Mouse (Mus musculus) lung, postnatal 0 days (tissue): ENCODE data around the gene Nhlrc2. TPM values are rescaled to one million over a fixed set of nuclear protein-coding genes. Genes with fewer than 3 reads are reported as not detected.

Source experiments
- ATAC-seq: fragments of 200-750 bp; cut with Nextera tagmentation; 2 replicates; pipeline ENCODE4 v1.8.0; 2017; ENCODE audit warnings: moderate library complexity
- DNase-seq: peaks from one replicate; pipeline ENCODE4 v3.0.0-alpha.2; 2016; ENCODE audit warnings: low spot score
- H3K27ac ChIP-seq: fragments of 300-500 bp; sonication (generic); 2 replicates; pipeline ENCODE4 v1.5.1; 2014; ENCODE audit warnings: antibody characterized with exemption, mild to moderate bottlenecking, low read length, mixed read lengths
- H3K27me3 ChIP-seq: fragments of 300-500 bp; sonication (generic); replicated peaks from 2 replicates; pipeline ENCODE4 v1.6.1; 2014; ENCODE audit warnings: low read length, mixed read lengths; ENCODE audit not compliant: insufficient read depth
- H3K36me3 ChIP-seq: fragments of 300-500 bp; sonication (generic); 2 replicates; pipeline ENCODE4 v1.6.1; 2014; ENCODE audit warnings: low read length, mixed read lengths; ENCODE audit not compliant: insufficient read depth
- H3K4me1 ChIP-seq: fragments of 300-500 bp; sonication (generic); 2 replicates; pipeline ENCODE4 v1.6.1; 2014; ENCODE audit warnings: antibody characterized with exemption, low read depth, low read length, mixed read lengths; ENCODE audit not compliant: insufficient read depth
- H3K4me2 ChIP-seq: fragments of 300-500 bp; sonication (generic); replicated peaks from 2 replicates; pipeline ENCODE4 v1.6.1; 2014; ENCODE audit warnings: low read depth, mild to moderate bottlenecking, low read length, moderate library complexity, mixed read lengths
- H3K4me3 ChIP-seq: fragments of 300-500 bp; sonication (generic); 2 replicates; pipeline ENCODE4 v1.5.1; 2014; ENCODE audit warnings: low read depth, low read length
- H3K9ac ChIP-seq: fragments of 300-500 bp; sonication (generic); replicated peaks from 2 replicates; pipeline ENCODE4 v1.6.1; 2014; ENCODE audit warnings: low read depth, mild to moderate bottlenecking
- H3K9me3 ChIP-seq: fragments of 300-500 bp; sonication (generic); 2 replicates; pipeline ENCODE4 v1.6.1; 2016; ENCODE audit warnings: low read length, mixed read lengths
- CTCF ChIP-seq: IDR thresholded peaks from 2 replicates; pipeline ENCODE4 v1.5.1; 2016; ENCODE audit warnings: antibody characterized with exemption, mild to moderate bottlenecking
- EP300 ChIP-seq: IDR thresholded peaks from 2 replicates; pipeline ENCODE4 v1.6.1; 2016; ENCODE audit warnings: antibody characterized with exemption, mild to moderate bottlenecking, control low read depth
- WGBS: fragments of 180-500 bp; shearing (Covaris S2); extraction: QIAGEN DNeasy Blood & Tissue Kit; methylation state at CpG from one replicate; pipeline ENCODE4 v1.1.7; 2014; 5-methylcytosine and 5-hydroxymethylcytosine counted together
- polyA plus RNA-seq: library from polyadenylated mRNA; unstranded; fragments of >200 nt; fragmentation: Nextera tagmentation; extraction: Ambion mirVana; gene quantifications from 2 replicates; pipeline ENCODE4 v1.2.1, GENCODE M21; 2015

Gene Nhlrc2
- polyA plus RNA-seq, 1 experiment from 2014 or later, result 15.4 TPM

DNA sequence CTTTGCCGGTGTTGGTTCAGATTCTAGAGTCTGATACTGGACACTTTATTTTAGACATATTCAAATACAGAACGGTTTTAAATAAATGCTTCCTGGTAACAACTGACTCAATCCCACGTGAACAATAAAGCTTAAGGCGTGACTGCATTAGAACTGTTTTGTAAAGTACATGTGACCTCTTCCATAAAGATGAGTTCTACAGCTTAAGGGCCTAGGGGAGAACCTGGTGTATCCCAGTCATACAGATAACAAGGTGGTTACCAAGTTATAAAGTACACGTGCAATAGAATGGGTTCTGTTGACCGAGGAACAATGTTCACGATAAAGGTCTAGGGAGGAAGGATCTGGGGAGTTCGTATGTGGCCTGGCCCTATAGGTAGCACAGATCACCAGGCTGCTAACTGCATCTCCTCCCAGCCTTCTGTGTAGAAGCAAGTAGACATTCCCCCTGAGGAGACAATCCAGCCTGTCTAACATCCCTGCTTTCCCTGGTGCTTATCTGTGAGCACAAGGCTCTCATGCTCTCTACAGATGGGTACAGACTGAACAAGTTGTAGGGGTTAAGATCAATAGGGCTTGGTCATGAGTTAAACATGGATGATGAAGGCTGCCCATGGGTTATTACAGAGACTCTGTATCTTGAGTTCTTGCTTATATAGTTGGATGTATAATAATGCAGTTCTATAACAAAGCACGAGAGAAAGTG, 14.5 kb downstream of the Nhlrc2 start:
- Histone ChIP-seq H3K27ac (no peak overlapping the region), H3K4me3 (no peak overlapping the region), H3K4me1 (no peaks in the 10 kb centered on the region), H3K9ac (no peak overlapping the region), H3K27me3 (no peaks in the 10 kb centered on the region), H3K9me3 (no peaks in the 10 kb centered on the region), H3K36me3 (no peaks in the 10 kb centered on the region), H3K4me2 (no peak overlapping the region)
- 84% methylated on average over 9 of the region's 9 CpGs for WGBS
- ATAC-seq (no peak), DNase-seq (no peak)
- TF ChIP-seq EP300 (no peak), CTCF (no peak)

GRCm38 (mm10) chr19:56563469-56563868, 15.4 kb downstream of the Nhlrc2 start:
- TF ChIP-seq CTCF, result no peak
- no peaks in the 10 kb centered on the region for H3K27me3 ChIP-seq
- ATAC-seq (no peak), DNase-seq (no peak)
- H3K4me3 ChIP-seq, result no peak overlapping the region
- H3K9me3 ChIP-seq, result no peaks in the 10 kb centered on the region
- H3K4me2 ChIP-seq, result no peak overlapping the region
- H3K4me1 ChIP-seq, result no peaks in the 10 kb centered on the region
- H3K27ac ChIP-seq, result no peak overlapping the region
- H3K36me3 ChIP-seq, result no peaks in the 10 kb centered on the region
- WGBS, result 72% methylated on average over 3 of the region's 3 CpGs
- H3K9ac ChIP-seq, result no peak overlapping the region

DNA sequence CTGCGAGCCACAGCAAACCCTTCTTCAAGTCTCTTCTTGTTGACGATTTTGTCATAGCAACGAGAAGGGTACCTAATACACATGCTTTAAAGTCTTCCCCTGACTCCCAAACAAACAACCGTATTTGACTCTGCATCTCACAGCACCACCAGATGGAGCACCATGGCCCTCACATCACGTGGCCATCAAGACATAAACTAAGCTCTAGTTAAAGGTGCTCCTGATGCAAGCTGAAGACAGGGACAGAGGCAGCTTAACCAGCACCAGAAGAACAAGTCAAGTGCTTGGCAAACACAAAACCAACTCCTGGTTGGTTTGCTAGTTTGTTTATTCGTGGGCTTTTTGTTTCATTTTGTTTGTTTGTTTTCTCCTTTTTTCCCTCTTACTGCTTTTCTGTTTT, 17.3 kb downstream of the Nhlrc2 start:
- ATAC-seq, result no peak
- Histone ChIP-seq H3K4me2 (no peak overlapping the region), H3K27ac (no peak overlapping the region), H3K4me3 (no peak overlapping the region), H3K36me3 (no peaks in the 10 kb centered on the region), H3K27me3 (no peaks in the 10 kb centered on the region), H3K9me3 (no peaks in the 10 kb centered on the region), H3K4me1 (no peaks in the 10 kb centered on the region), H3K9ac (no peak overlapping the region)
- WGBS, result 61% methylated on average over 6 of the region's 6 CpGs
- no peak for DNase-seq
- TF ChIP-seq CTCF, result peak; percentile 74
- TF ChIP-seq EP300, result no peak

- Histone ChIP-seq H3K4me2 (0 out of 2 replicates have a peak overlapping the region, but pooled peaks have one; percentile 14), H3K4me1 (no peaks in the 10 kb centered on the region), H3K9me3 (no peaks in the 10 kb centered on the region), H3K36me3 (no peaks in the 10 kb centered on the region), H3K9ac (no peak overlapping the region), H3K4me3 (no peak overlapping the region), H3K27ac (no peak overlapping the region), H3K27me3 (no peaks in the 10 kb centered on the region)
- 65% methylated on average over 4 of the region's 4 CpGs for WGBS
- ATAC-seq (peak; percentile 79), DNase-seq (peak; percentile 86)
- TF ChIP-seq EP300 (peak; percentile 34; the same call in 1 of the 2 replicates), CTCF (peak; percentile 90)
These were observed 18.0 kb downstream of the Nhlrc2 start for GRCm38 (mm10) chr19:56566041-56566440.

DNA sequence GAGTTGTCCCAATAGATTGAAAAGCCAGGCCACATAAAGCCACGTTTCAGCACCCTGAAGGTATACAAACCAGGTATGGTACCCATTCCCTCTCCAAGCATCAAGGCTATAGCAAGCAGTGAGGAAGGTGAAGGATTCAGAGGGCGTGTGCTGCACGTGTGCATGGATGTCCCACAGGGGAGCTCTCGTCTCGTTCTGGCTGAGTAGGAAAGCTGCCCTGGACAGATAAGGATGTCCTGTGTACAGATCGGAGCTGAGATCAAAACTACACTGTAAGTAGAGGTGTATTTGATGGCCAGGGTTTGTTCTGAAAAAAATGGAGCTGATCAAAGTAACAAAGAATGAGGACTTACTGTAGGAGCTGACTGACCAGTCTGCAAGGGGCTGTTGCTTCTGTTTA, 18.9 kb downstream of the Nhlrc2 start:
- H3K4me2 ChIP-seq, result no peak overlapping the region
- TF ChIP-seq CTCF, result peak; percentile 24
- 0 out of 2 replicates have a peak, but pooled peaks have one; percentile 20 for TF ChIP-seq EP300
- H3K9me3 ChIP-seq, result no peaks in the 10 kb centered on the region
- no peak overlapping the region for H3K4me3 ChIP-seq
- no peaks in the 10 kb centered on the region for H3K36me3 ChIP-seq
- H3K4me1 ChIP-seq, result no peaks in the 10 kb centered on the region; the same call in 1 of the 2 replicates
- no peaks in the 10 kb centered on the region for H3K27me3 ChIP-seq
- ATAC-seq (peak; percentile 40; the same call in 1 of the 2 replicates), DNase-seq (no peak)
- no peak overlapping the region for H3K9ac ChIP-seq
- no peak overlapping the region for H3K27ac ChIP-seq
- WGBS, result 72% methylated on average over 6 of the region's 6 CpGs

DNA sequence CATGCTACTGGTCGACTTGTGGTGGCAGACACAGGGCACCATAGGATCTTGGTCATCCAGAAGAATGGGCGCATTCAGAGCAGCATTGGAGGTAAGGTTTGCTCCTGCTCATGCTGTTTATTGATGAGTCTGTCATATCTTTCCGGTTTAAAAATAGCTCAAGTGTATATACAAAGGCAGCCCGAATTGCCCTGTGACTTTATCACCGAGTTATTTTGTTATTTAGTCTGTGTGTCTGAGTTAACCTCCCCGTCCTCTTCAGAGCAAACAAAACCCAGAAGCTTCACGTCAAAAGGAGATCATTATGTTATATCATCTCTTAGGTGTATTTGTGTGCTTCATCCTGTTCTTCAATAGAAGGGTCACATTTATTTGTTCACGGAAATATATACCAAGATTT, 22.7 kb downstream of the Nhlrc2 start:
- Histone ChIP-seq H3K4me1 (no peaks in the 10 kb centered on the region; the same call in 1 of the 2 replicates), H3K4me2 (no peak overlapping the region), H3K36me3 (no peaks in the 10 kb centered on the region), H3K9ac (no peak overlapping the region), H3K9me3 (no peaks in the 10 kb centered on the region), H3K4me3 (no peak overlapping the region), H3K27me3 (no peaks in the 10 kb centered on the region), H3K27ac (no peak overlapping the region)
- no peak for DNase-seq
- TF ChIP-seq EP300 (peak; percentile 87), CTCF (no peak)
- ATAC-seq, result peak; percentile 61
- 44% methylated on average over 8 of the region's 8 CpGs for WGBS
